Mouse (Mus musculus): ENCODE results near the gene St6galnac4.

St6galnac4 gene

GRCm38 (mm10) chr2:32586871-32587351 lies at the start of gene St6galnac4:
St6galnac4 (plus strand) TSS chr2:32587095.
- peak; percentile 86 to 95 for DNase-seq

GRCm38 (mm10) chr2:32537360-32537905 lies 49.5 kb upstream of the St6galnac4 start:
- peak in 1 of 2 experiments; percentile 31 for DNase-seq

- DNase-seq = no peak
Measured at GRCm38 (mm10) chr2:32537941-32538340, 49.0 kb upstream of the St6galnac4 start.

GRCm38 (mm10) chr2:32538461-32538860 lies 48.4 kb upstream of the St6galnac4 start:
- no peak for DNase-seq

GRCm38 (mm10) chr2:32539452-32539981 lies 47.4 kb upstream of the St6galnac4 start:
- no peak for DNase-seq

- peak; percentile 70 to 72 for DNase-seq
Measured at GRCm38 (mm10) chr2:32541333-32541908, 45.5 kb upstream of the St6galnac4 start.

GRCm38 (mm10) chr2:32541986-32542573 lies 44.8 kb upstream of the St6galnac4 start:
- DNase-seq = no peak

GRCm38 (mm10) chr2:32543031-32543449 lies 43.9 kb upstream of the St6galnac4 start:
- DNase-seq = peak; percentile 45 to 46

- DNase-seq = no peak
Measured at GRCm38 (mm10) chr2:32546951-32547350, 39.9 kb upstream of the St6galnac4 start.

GRCm38 (mm10) chr2:32547380-32547779 lies 39.5 kb upstream of the St6galnac4 start:
- no peak for DNase-seq

GRCm38 (mm10) chr2:32547964-32548739 lies 38.7 kb upstream of the St6galnac4 start:
- DNase-seq = no peak

GRCm38 (mm10) chr2:32549171-32549570 lies 37.7 kb upstream of the St6galnac4 start:
- DNase-seq = no peak

- DNase-seq = no peak
Measured at GRCm38 (mm10) chr2:32549764-32550163, 37.1 kb upstream of the St6galnac4 start.

- no peak for DNase-seq
Measured at GRCm38 (mm10) chr2:32551236-32551635, 35.7 kb upstream of the St6galnac4 start.

- no peak for DNase-seq
Measured at GRCm38 (mm10) chr2:32553592-32554148, 33.2 kb upstream of the St6galnac4 start.

GRCm38 (mm10) chr2:32555484-32555883 lies 31.4 kb upstream of the St6galnac4 start:
- no peak for DNase-seq

GRCm38 (mm10) chr2:32556019-32556418 lies 30.9 kb upstream of the St6galnac4 start:
- no peak for DNase-seq

GRCm38 (mm10) chr2:32559570-32559969 lies 27.3 kb upstream of the St6galnac4 start:
- DNase-seq = no peak

- peak; percentile 63 to 75 for DNase-seq
Measured at GRCm38 (mm10) chr2:32566536-32567063, 20.3 kb upstream of the St6galnac4 start.

GRCm38 (mm10) chr2:32568149-32568548 lies 18.7 kb upstream of the St6galnac4 start:
- DNase-seq = peak; percentile 45 to 66

- DNase-seq = no peak
Measured at GRCm38 (mm10) chr2:32568941-32569340, 18.0 kb upstream of the St6galnac4 start.

- peak; percentile 87 to 89 for DNase-seq
Measured at GRCm38 (mm10) chr2:32570698-32571494, 16.0 kb upstream of the St6galnac4 start, which contains the start of gene Dpm2. Dpm2 (plus strand) TSS chr2:32570858.

All from cerebellum, postnatal 36 days (tissue).